Mouse (Mus musculus) heart, postnatal 4 days (tissue): ENCODE results near the gene Strip1. TPM values are rescaled to one million over a fixed set of nuclear protein-coding genes. Genes with fewer than 3 reads are reported as not detected.
"Not testable (repeated sequence)": the region's sequence is repeated elsewhere in the genome, so short reads cannot be mapped to it uniquely, and the experiment has no call there.

Experiments used
- DNase-seq: peaks from one replicate; pipeline ENCODE4 v3.0.0; 2021
- total RNA-seq, 2 experiments: library from RNA; stranded (reverse); gene quantifications; 2 replicates each; pipeline ENCODE4 v1.2.3; 2021

Gene Strip1
- 10 to 100 TPM; 34.8 to 38.0 TPM for total RNA-seq

GRCm38 (mm10) chr3:107631523-107631958 is at the start of gene Strip1:
Gene Strip1, minus strand, starts transcription at chr3:107631694.
- peak; percentile 95 for DNase-seq

- DNase-seq: peak; percentile 36
Measured at GRCm38 (mm10) chr3:107680790-107681576, 49.5 kb upstream of the Strip1 start.

- DNase-seq: no peak
Measured at GRCm38 (mm10) chr3:107671509-107671908, 40.0 kb upstream of the Strip1 start.

GRCm38 (mm10) chr3:107670500-107670899 is 39.0 kb upstream of the Strip1 start:
- no peak for DNase-seq

- DNase-seq: no peak
Measured at GRCm38 (mm10) chr3:107668786-107669185, 37.3 kb upstream of the Strip1 start.

- no peak for DNase-seq
Measured at GRCm38 (mm10) chr3:107667426-107667825, 35.9 kb upstream of the Strip1 start.

- DNase-seq: no peak
Measured at GRCm38 (mm10) chr3:107664641-107665040, 33.1 kb upstream of the Strip1 start.

- no peak for DNase-seq
Measured at GRCm38 (mm10) chr3:107659000-107659399, 27.5 kb upstream of the Strip1 start.

GRCm38 (mm10) chr3:107656888-107657287 is 25.4 kb upstream of the Strip1 start:
- DNase-seq: no peak

GRCm38 (mm10) chr3:107656151-107656550 is 24.7 kb upstream of the Strip1 start:
- no peak for DNase-seq

GRCm38 (mm10) chr3:107655491-107655890 is 24.0 kb upstream of the Strip1 start:
- DNase-seq: no peak

- no peak for DNase-seq
Measured at GRCm38 (mm10) chr3:107654861-107655260, 23.4 kb upstream of the Strip1 start.

GRCm38 (mm10) chr3:107652968-107653367 is 21.5 kb upstream of the Strip1 start:
- DNase-seq: no peak

GRCm38 (mm10) chr3:107650276-107650675 is 18.8 kb upstream of the Strip1 start:
- DNase-seq: not testable (repeated sequence)

GRCm38 (mm10) chr3:107646947-107647346 is 15.5 kb upstream of the Strip1 start:
- DNase-seq: peak; percentile 44

GRCm38 (mm10) chr3:107637606-107638172 is 6.2 kb upstream of the Strip1 start:
- no peak for DNase-seq

- DNase-seq: no peak
Measured at GRCm38 (mm10) chr3:107636236-107636635, 4.7 kb upstream of the Strip1 start.

GRCm38 (mm10) chr3:107635836-107636235 is 4.3 kb upstream of the Strip1 start:
- no peak for DNase-seq

GRCm38 (mm10) chr3:107633906-107634305 is 2.4 kb upstream of the Strip1 start:
- no peak for DNase-seq

GRCm38 (mm10) chr3:107632786-107633185 is 1.3 kb upstream of the Strip1 start:
- DNase-seq: no peak

GRCm38 (mm10) chr3:107630682-107631522 is 592 bp downstream of the Strip1 start, which contains the start of gene Gm10961:
Gene Gm10961, plus strand, starts transcription at chr3:107631322.
- peak; percentile 60 for DNase-seq

GRCm38 (mm10) chr3:107629411-107629810 is 2.1 kb downstream of the Strip1 start:
- DNase-seq: no peak

- DNase-seq: no peak
Measured at GRCm38 (mm10) chr3:107628551-107628950, 2.9 kb downstream of the Strip1 start.
